Mouse (Mus musculus): ENCODE data around the gene Lin7c. TPM values are rescaled to one million over a fixed set of nuclear protein-coding genes. Genes with fewer than 3 reads are reported as not detected.

Lin7c gene
- polyA plus RNA-seq, 1 experiment from 2014 or later = 160 TPM

GRCm38 (mm10) chr2:109891031-109891430 lies 378 bp downstream of the Lin7c start:
- H3K4me1 ChIP-seq = peaks cover 11% of the 10 kb centered on the region
- peak overlapping the region; percentile 81 for H3K4me3 ChIP-seq
- H3K9ac ChIP-seq = peak overlapping the region; percentile 95
- peak overlapping the region; percentile 65 for H3K4me2 ChIP-seq (replicated peaks)
- 1% methylated on average over 34 of the region's 34 CpGs for WGBS
- no peaks in the 10 kb centered on the region for H3K27me3 ChIP-seq
- peak; percentile 91 for ATAC-seq (ENCODE audit: low FRiP score)
- H3K36me3 ChIP-seq = peaks cover 19% of the 10 kb centered on the region
- H3K27ac ChIP-seq = peak overlapping the region; percentile 90
- no peaks in the 10 kb centered on the region for H3K9me3 ChIP-seq (replicated peaks)

GRCm38 (mm10) chr2:109891471-109891870 lies 818 bp downstream of the Lin7c start:
- Histone ChIP-seq H3K4me2 (replicated peaks) (peak overlapping the region; percentile 65), H3K27ac (peak overlapping the region; percentile 90; the same call in 1 of the 2 replicates), H3K9ac (peak overlapping the region; percentile 95), H3K36me3 (peaks cover 24% of the 10 kb centered on the region), H3K4me1 (peaks cover 11% of the 10 kb centered on the region), H3K4me3 (peak overlapping the region; percentile 81), H3K9me3 (replicated peaks) (no peaks in the 10 kb centered on the region), H3K27me3 (no peaks in the 10 kb centered on the region)
- ATAC-seq (ENCODE audit: low FRiP score) = no peak
- 28% methylated on average over 4 of the region's 4 CpGs for WGBS

GRCm38 (mm10) chr2:109896311-109896710 lies 5.7 kb downstream of the Lin7c start:
- no peaks in the 10 kb centered on the region for H3K27me3 ChIP-seq
- no peak overlapping the region for H3K4me3 ChIP-seq
- 85% methylated on average over 7 of the region's 7 CpGs for WGBS
- H3K9me3 ChIP-seq (replicated peaks) = no peaks in the 10 kb centered on the region
- H3K4me1 ChIP-seq = peaks cover 11% of the 10 kb centered on the region
- no peak for ATAC-seq (ENCODE audit: low FRiP score)
- no peak overlapping the region for H3K9ac ChIP-seq
- no peak overlapping the region for H3K4me2 ChIP-seq (replicated peaks)
- H3K27ac ChIP-seq = no peak overlapping the region
- H3K36me3 ChIP-seq = peaks cover 49% of the 10 kb centered on the region

- H3K27me3 ChIP-seq = no peaks in the 10 kb centered on the region
- H3K4me1 ChIP-seq = no peaks in the 10 kb centered on the region
- no peak overlapping the region for H3K4me3 ChIP-seq
- no peaks in the 10 kb centered on the region for H3K9me3 ChIP-seq (replicated peaks)
- H3K9ac ChIP-seq = no peak overlapping the region
- no peak overlapping the region for H3K4me2 ChIP-seq (replicated peaks)
- WGBS = 79% methylated on average over 7 of the region's 7 CpGs
- no peak overlapping the region for H3K27ac ChIP-seq
- peaks cover 21% of the 10 kb centered on the region for H3K36me3 ChIP-seq
- ATAC-seq (ENCODE audit: low FRiP score) = no peak
Observed at GRCm38 (mm10) chr2:109902869-109903268, 12.2 kb downstream of the Lin7c start.

GRCm38 (mm10) chr2:109904171-109904821 lies 13.6 kb downstream of the Lin7c start:
- H3K27ac ChIP-seq = no peak overlapping the region
- no peak overlapping the region for H3K4me3 ChIP-seq
- H3K27me3 ChIP-seq = no peaks in the 10 kb centered on the region
- no peak overlapping the region for H3K4me2 ChIP-seq (replicated peaks)
- no peaks in the 10 kb centered on the region for H3K4me1 ChIP-seq
- H3K36me3 ChIP-seq = peaks cover 17% of the 10 kb centered on the region
- peak; percentile 71 for ATAC-seq (ENCODE audit: low FRiP score)
- H3K9ac ChIP-seq = no peak overlapping the region
- 0% methylated on average over 7 of the region's 7 CpGs for WGBS
- H3K9me3 ChIP-seq (replicated peaks) = no peaks in the 10 kb centered on the region

- H3K27ac ChIP-seq = no peak overlapping the region
- H3K4me2 ChIP-seq (replicated peaks) = no peak overlapping the region
- no peak overlapping the region for H3K9ac ChIP-seq
- no peaks in the 10 kb centered on the region for H3K36me3 ChIP-seq
- H3K9me3 ChIP-seq (replicated peaks) = peaks cover 8% of the 10 kb centered on the region
- H3K27me3 ChIP-seq = no peaks in the 10 kb centered on the region
- no peaks in the 10 kb centered on the region for H3K4me1 ChIP-seq
- no peak for ATAC-seq (ENCODE audit: low FRiP score)
- no peak overlapping the region for H3K4me3 ChIP-seq
- 76% methylated on average over 2 of the region's 2 CpGs for WGBS
Observed at GRCm38 (mm10) chr2:109909122-109909521, 18.5 kb downstream of the Lin7c start.

- 90% methylated on average over 8 of the region's 8 CpGs for WGBS
- H3K9ac ChIP-seq = no peak overlapping the region
- no peak overlapping the region for H3K4me3 ChIP-seq
- H3K9me3 ChIP-seq (replicated peaks) = peaks cover 8% of the 10 kb centered on the region
- no peak overlapping the region for H3K27ac ChIP-seq
- no peaks in the 10 kb centered on the region for H3K36me3 ChIP-seq
- no peak for ATAC-seq (ENCODE audit: low FRiP score)
- no peaks in the 10 kb centered on the region for H3K27me3 ChIP-seq
- no peak overlapping the region for H3K4me2 ChIP-seq (replicated peaks)
- peaks cover 5% of the 10 kb centered on the region for H3K4me1 ChIP-seq
Observed at GRCm38 (mm10) chr2:109912216-109912615, 21.6 kb downstream of the Lin7c start.

GRCm38 (mm10) chr2:109912766-109913165 lies 22.1 kb downstream of the Lin7c start:
- no peaks in the 10 kb centered on the region for H3K27me3 ChIP-seq
- H3K4me3 ChIP-seq = no peak overlapping the region
- no peak for ATAC-seq (ENCODE audit: low FRiP score)
- H3K9ac ChIP-seq = no peak overlapping the region
- 79% methylated on average over 12 of the region's 12 CpGs for WGBS
- H3K36me3 ChIP-seq = no peaks in the 10 kb centered on the region
- peaks cover 8% of the 10 kb centered on the region for H3K9me3 ChIP-seq (replicated peaks)
- no peak overlapping the region for H3K4me2 ChIP-seq (replicated peaks)
- peaks cover 5% of the 10 kb centered on the region for H3K4me1 ChIP-seq
- no peak overlapping the region for H3K27ac ChIP-seq

- Histone ChIP-seq H3K9ac (no peak overlapping the region), H3K4me1 (peaks cover 5% of the 10 kb centered on the region), H3K9me3 (replicated peaks) (peaks cover 8% of the 10 kb centered on the region), H3K4me3 (no peak overlapping the region), H3K4me2 (replicated peaks) (no peak overlapping the region), H3K36me3 (no peaks in the 10 kb centered on the region), H3K27me3 (no peaks in the 10 kb centered on the region), H3K27ac (no peak overlapping the region)
- 65% methylated on average over 8 of the region's 8 CpGs for WGBS
- ATAC-seq (ENCODE audit: low FRiP score) = no peak
Observed at GRCm38 (mm10) chr2:109913241-109913640, 22.6 kb downstream of the Lin7c start.

GRCm38 (mm10) chr2:109914601-109915000 lies 23.9 kb downstream of the Lin7c start:
- Histone ChIP-seq H3K4me3 (no peak overlapping the region), H3K9ac (no peak overlapping the region), H3K9me3 (replicated peaks) (peaks cover 8% of the 10 kb centered on the region), H3K4me1 (peaks cover 15% of the 10 kb centered on the region), H3K36me3 (no peaks in the 10 kb centered on the region), H3K4me2 (replicated peaks) (no peak overlapping the region), H3K27ac (no peak overlapping the region), H3K27me3 (no peaks in the 10 kb centered on the region)
- ATAC-seq (ENCODE audit: low FRiP score) = no peak

- Histone ChIP-seq H3K9ac (no peak overlapping the region), H3K4me2 (replicated peaks) (peak overlapping the region; percentile 61), H3K36me3 (no peaks in the 10 kb centered on the region), H3K27me3 (no peaks in the 10 kb centered on the region), H3K27ac (peak overlapping the region; percentile 97; the same call in 1 of the 2 replicates), H3K4me3 (peak overlapping the region; percentile 94), H3K4me1 (peaks cover 34% of the 10 kb centered on the region), H3K9me3 (replicated peaks) (no peaks in the 10 kb centered on the region)
- WGBS = 2% methylated on average over 11 of the region's 11 CpGs
- ATAC-seq (ENCODE audit: low FRiP score) = peak; percentile 35
Observed at GRCm38 (mm10) chr2:109916782-109917495, 26.3 kb downstream of the Lin7c start.

- H3K4me2 ChIP-seq (replicated peaks) = peak within 1 kb of the TSS; percentile 61
- no peaks in the 10 kb centered on the region for H3K36me3 ChIP-seq
- peaks cover 34% of the 10 kb centered on the region for H3K4me1 ChIP-seq
- H3K4me3 ChIP-seq = peak within 1 kb of the TSS; percentile 94
- peak within 1 kb of the TSS; percentile 98 for H3K9ac ChIP-seq
- under 1% methylated on average over 91 of the region's 111 CpGs for WGBS
- no peaks in the 10 kb centered on the region for H3K9me3 ChIP-seq (replicated peaks)
- peak; percentile 98 for ATAC-seq (ENCODE audit: low FRiP score)
- H3K27ac ChIP-seq = peak within 1 kb of the TSS; percentile 97
- no peaks in the 10 kb centered on the region for H3K27me3 ChIP-seq
Observed at GRCm38 (mm10) chr2:109917496-109918413, 27.1 kb downstream of the Lin7c start, which contains the start of gene Lgr4. TSS of gene Lgr4 (plus strand) at chr2:109917647.

Measured in hindbrain, embryonic 12.5 days (tissue).